Mouse (Mus musculus) hindbrain, embryonic 14.5 days (tissue): ENCODE measurements around the gene Cd163. TPM values are rescaled to one million over a fixed set of nuclear protein-coding genes. Genes with fewer than 3 reads are reported as not detected.

Source experiments
- ATAC-seq: fragments of 200-750 bp; cut with Nextera tagmentation; 2 replicates; pipeline ENCODE4 v1.8.0; 2017; ENCODE audit warnings: moderate number of reproducible peaks, mild to moderate bottlenecking, moderate TSS enrichment, moderate library complexity; ENCODE audit not compliant: low FRiP score
- DNase-seq: peaks from one replicate; pipeline ENCODE4 v3.0.0-alpha.2; 2015; ENCODE audit warnings: low spot score
- H3K27ac ChIP-seq: fragments of 300-500 bp; sonication (generic); 2 replicates; pipeline ENCODE4 v1.5.1; 2014; ENCODE audit warnings: mild to moderate bottlenecking, moderate library complexity
- H3K27me3 ChIP-seq: fragments of 300-500 bp; sonication (generic); 2 replicates; pipeline ENCODE4 v1.6.1; 2014; ENCODE audit warnings: mild to moderate bottlenecking, low read length, mixed read lengths; ENCODE audit not compliant: control insufficient read depth, insufficient read depth
- H3K36me3 ChIP-seq: fragments of 300-500 bp; sonication (generic); replicated peaks from 2 replicates; pipeline ENCODE4 v1.6.1; 2014; ENCODE audit not compliant: control insufficient read depth, insufficient read depth
- H3K4me1 ChIP-seq: fragments of 300-500 bp; sonication (generic); replicated peaks from 2 replicates; pipeline ENCODE4 v1.6.1; 2014; ENCODE audit warnings: antibody characterized with exemption, low read length, mixed read lengths; ENCODE audit not compliant: control insufficient read depth, insufficient read depth
- H3K4me2 ChIP-seq: fragments of 300-500 bp; sonication (generic); replicated peaks from 2 replicates; pipeline ENCODE4 v1.6.1; 2014; ENCODE audit warnings: mild to moderate bottlenecking, moderate library complexity
- H3K4me3 ChIP-seq: fragments of 300-500 bp; sonication (generic); replicated peaks from 2 replicates; pipeline ENCODE4 v1.5.1; 2014; ENCODE audit warnings: mild to moderate bottlenecking, low read length
- H3K9ac ChIP-seq: fragments of 300-500 bp; sonication (generic); 2 replicates; pipeline ENCODE4 v1.6.1; 2014
- H3K9me3 ChIP-seq: fragments of 300-500 bp; sonication (generic); 2 replicates; pipeline ENCODE4 v1.6.1; 2016; ENCODE audit warnings: low read length; ENCODE audit not compliant: control insufficient read depth
- WGBS: fragments of 180-500 bp; shearing (Covaris S2); extraction: QIAGEN DNeasy Blood & Tissue Kit; methylation state at CpG from one replicate; pipeline ENCODE4 v1.1.7; 2014; 5-methylcytosine and 5-hydroxymethylcytosine counted together
- polyA plus RNA-seq: library from polyadenylated mRNA; unstranded; fragments of >200 nt; fragmentation: Nextera tagmentation; extraction: Ambion mirVana; gene quantifications from 2 replicates; pipeline ENCODE4 v1.2.1, GENCODE M21; 2014

Cd163 gene
- polyA plus RNA-seq, 1 experiment from 2014 or later, result 0.27 TPM

DNA sequence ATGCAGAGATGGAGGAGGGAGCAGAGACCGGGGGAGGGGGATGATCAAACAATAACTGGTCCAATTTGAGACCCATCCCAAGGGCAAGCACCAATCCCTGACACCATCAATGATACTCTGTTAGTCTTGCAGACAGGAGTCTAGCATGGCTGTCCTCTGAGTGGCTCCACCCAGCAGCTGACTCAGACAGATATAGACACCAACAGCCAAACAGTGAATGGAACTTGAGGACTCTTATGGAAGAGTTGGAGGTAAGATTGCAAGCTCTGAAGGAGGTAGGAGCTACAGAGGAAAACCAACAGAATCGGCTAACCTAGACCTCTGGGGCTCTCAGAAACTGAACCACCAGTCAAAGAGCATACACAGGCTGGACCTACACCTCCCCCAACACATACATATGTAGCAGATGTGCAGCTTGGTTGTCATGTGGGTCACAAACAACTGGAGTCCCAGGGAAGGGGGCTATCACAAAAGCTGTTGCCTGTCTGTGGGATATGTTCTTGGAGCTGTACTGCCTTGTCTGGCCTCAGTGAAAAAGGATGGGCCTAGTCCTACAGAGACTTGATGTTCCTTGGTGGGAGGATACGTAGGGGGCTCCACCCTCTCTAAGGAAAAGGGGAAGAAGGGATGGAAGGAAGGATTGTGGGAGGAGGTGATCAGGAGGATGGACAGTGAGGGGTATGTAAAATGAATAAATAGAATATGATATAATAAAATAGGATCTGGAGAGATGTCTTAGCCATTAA, 2.8 kb upstream of the Cd163 start:
- no peaks in the 10 kb centered on the region for H3K27me3 ChIP-seq
- H3K4me1 ChIP-seq, result no peaks in the 10 kb centered on the region
- ATAC-seq (no peak), DNase-seq (no peak)
- WGBS, result 90% methylated on average over 3 of the region's 3 CpGs
- no peak overlapping the region for H3K4me3 ChIP-seq
- no peak overlapping the region for H3K27ac ChIP-seq
- no peak overlapping the region for H3K4me2 ChIP-seq
- no peaks in the 10 kb centered on the region for H3K9me3 ChIP-seq
- H3K36me3 ChIP-seq, result no peaks in the 10 kb centered on the region
- no peak overlapping the region for H3K9ac ChIP-seq

- WGBS, result 89% methylated on average over 8 of the region's 8 CpGs
- H3K9me3 ChIP-seq, result no peaks in the 10 kb centered on the region
- ATAC-seq, result no peak
- H3K9ac ChIP-seq, result no peak overlapping the region
- no peaks in the 10 kb centered on the region for H3K36me3 ChIP-seq
- H3K27me3 ChIP-seq, result no peaks in the 10 kb centered on the region
- H3K4me2 ChIP-seq, result no peak overlapping the region
- no peaks in the 10 kb centered on the region for H3K4me1 ChIP-seq
- H3K27ac ChIP-seq, result no peak overlapping the region
- no peak overlapping the region for H3K4me3 ChIP-seq
- no peak for DNase-seq
Observed at GRCm38 (mm10) chr6:124308935-124309334, 4.5 kb downstream of the Cd163 start.

- no peaks in the 10 kb centered on the region for H3K36me3 ChIP-seq
- 90% methylated on average over 6 of the region's 6 CpGs for WGBS
- H3K27ac ChIP-seq, result no peak overlapping the region
- H3K9ac ChIP-seq, result no peak overlapping the region
- H3K9me3 ChIP-seq, result no peaks in the 10 kb centered on the region
- H3K4me2 ChIP-seq, result no peak overlapping the region
- H3K4me1 ChIP-seq, result no peaks in the 10 kb centered on the region
- H3K27me3 ChIP-seq, result no peaks in the 10 kb centered on the region
- no peak for ATAC-seq
- DNase-seq, result no peak
- no peak overlapping the region for H3K4me3 ChIP-seq
Observed at GRCm38 (mm10) chr6:124312292-124312691, 7.8 kb downstream of the Cd163 start.

DNA sequence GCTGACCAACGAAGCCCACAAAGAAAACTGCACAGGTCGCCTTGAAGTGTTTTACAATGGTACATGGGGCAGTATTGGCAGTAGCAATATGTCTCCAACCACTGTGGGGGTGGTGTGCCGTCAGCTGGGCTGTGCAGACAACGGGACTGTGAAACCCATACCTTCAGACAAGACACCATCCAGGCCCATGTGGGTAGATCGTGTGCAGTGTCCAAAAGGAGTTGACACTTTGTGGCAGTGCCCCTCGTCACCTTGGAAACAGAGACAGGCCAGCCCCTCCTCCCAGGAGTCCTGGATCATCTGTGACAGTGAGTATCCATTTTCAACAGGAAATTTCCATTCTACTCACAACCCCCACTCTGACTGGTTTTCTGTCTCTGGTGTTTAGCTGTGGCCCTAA, 15.9 kb downstream of the Cd163 start:
- Histone ChIP-seq H3K4me1 (no peaks in the 10 kb centered on the region), H3K36me3 (no peaks in the 10 kb centered on the region), H3K9me3 (no peaks in the 10 kb centered on the region), H3K4me2 (no peak overlapping the region), H3K4me3 (no peak overlapping the region), H3K27me3 (no peaks in the 10 kb centered on the region), H3K9ac (no peak overlapping the region), H3K27ac (no peak overlapping the region)
- DNase-seq, result no peak
- WGBS, result 48% methylated on average over 6 of the region's 6 CpGs
- no peak for ATAC-seq

GRCm38 (mm10) chr6:124321481-124322475, 17.3 kb downstream of the Cd163 start:
- Histone ChIP-seq H3K9ac (no peak overlapping the region), H3K9me3 (no peaks in the 10 kb centered on the region), H3K4me2 (no peak overlapping the region), H3K4me1 (no peaks in the 10 kb centered on the region), H3K27me3 (no peaks in the 10 kb centered on the region), H3K36me3 (no peaks in the 10 kb centered on the region), H3K27ac (no peak overlapping the region), H3K4me3 (no peak overlapping the region)
- ATAC-seq, result no peak
- WGBS, result 83% methylated on average over 16 of the region's 16 CpGs
- DNase-seq, result no peak

DNA sequence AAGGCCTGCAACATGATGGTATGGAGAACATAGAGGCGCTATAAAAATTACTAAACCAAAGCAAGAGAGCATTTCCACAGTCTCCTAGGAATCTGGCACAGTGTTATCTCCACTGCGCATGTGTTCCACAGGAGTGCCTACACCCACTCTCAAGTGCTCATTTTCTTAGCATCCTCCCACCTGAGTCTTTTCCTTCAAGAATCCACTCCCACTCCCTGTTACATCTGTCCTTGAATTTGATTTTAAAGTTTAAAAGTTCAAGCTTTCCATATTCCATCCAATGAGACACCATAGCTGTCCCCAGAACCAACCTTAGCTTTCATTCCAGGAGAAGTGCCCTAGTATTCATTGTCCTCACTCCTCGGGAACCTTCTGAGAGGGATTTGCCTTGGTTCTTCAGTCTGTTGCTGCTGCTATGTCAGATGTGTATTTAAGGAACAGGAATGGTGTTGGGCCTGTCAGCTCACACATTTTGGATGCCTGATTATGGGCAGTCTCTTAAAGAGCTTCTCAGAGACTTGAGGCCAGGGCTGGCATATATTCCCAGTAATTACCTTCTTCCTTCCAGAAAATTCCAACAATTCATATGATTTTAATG, 24.0 kb downstream of the Cd163 start:
- H3K27ac ChIP-seq, result no peak overlapping the region
- no peaks in the 10 kb centered on the region for H3K4me1 ChIP-seq
- H3K9me3 ChIP-seq, result no peaks in the 10 kb centered on the region
- ATAC-seq (no peak), DNase-seq (no peak)
- H3K4me2 ChIP-seq, result no peak overlapping the region
- H3K36me3 ChIP-seq, result no peaks in the 10 kb centered on the region
- H3K4me3 ChIP-seq, result no peak overlapping the region
- WGBS, result 94% methylated on average over 3 of the region's 3 CpGs
- H3K27me3 ChIP-seq, result no peaks in the 10 kb centered on the region
- H3K9ac ChIP-seq, result no peak overlapping the region

DNA sequence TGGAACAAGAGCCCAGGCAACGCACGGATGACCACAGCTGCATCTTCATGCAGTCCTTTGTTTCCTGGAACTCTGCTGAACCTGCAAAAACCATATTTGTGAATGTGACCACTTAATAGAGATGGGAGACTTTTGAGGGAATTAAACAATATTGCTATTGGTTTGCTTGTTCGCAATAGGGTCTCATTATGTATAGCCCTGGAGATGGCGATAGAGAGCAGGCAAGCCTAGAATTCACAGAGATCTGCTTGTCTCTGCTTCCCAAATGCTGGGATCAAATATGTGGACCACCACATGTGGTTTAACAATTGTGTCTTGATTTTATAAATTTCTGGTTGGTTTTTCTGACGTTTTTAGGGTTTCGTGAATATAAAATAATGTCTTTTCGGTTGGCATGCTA, 25.2 kb downstream of the Cd163 start:
- DNase-seq, result no peak
- no peaks in the 10 kb centered on the region for H3K36me3 ChIP-seq
- no peak overlapping the region for H3K4me3 ChIP-seq
- 90% methylated on average over 7 of the region's 7 CpGs for WGBS
- ATAC-seq, result no peak
- no peaks in the 10 kb centered on the region for H3K27me3 ChIP-seq
- H3K4me2 ChIP-seq, result no peak overlapping the region
- no peak overlapping the region for H3K27ac ChIP-seq
- no peaks in the 10 kb centered on the region for H3K4me1 ChIP-seq
- no peak overlapping the region for H3K9ac ChIP-seq
- H3K9me3 ChIP-seq, result no peaks in the 10 kb centered on the region

- Histone ChIP-seq H3K36me3 (no peaks in the 10 kb centered on the region), H3K4me2 (no peak overlapping the region), H3K9ac (no peak overlapping the region), H3K4me1 (no peaks in the 10 kb centered on the region), H3K27ac (no peak overlapping the region), H3K4me3 (no peak overlapping the region), H3K9me3 (no peaks in the 10 kb centered on the region), H3K27me3 (no peaks in the 10 kb centered on the region)
- WGBS, result 83% methylated on average over 4 of the region's 4 CpGs
- no peak for DNase-seq
- no peak for ATAC-seq
Observed at GRCm38 (mm10) chr6:124345096-124345495, 40.6 kb downstream of the Cd163 start.

- no peak for DNase-seq
- WGBS, result 84% methylated on average over 6 of the region's 6 CpGs
Observed at GRCm38 (mm10) chr6:124346613-124347012, 42.2 kb downstream of the Cd163 start.

More at GRCm38 (mm10) chr6:124346613-124347012, 42.2 kb downstream of the Cd163 start:
- Histone ChIP-seq H3K27me3 (no peaks in the 10 kb centered on the region), H3K4me2 (no peak overlapping the region), H3K9ac (no peak overlapping the region), H3K4me1 (no peaks in the 10 kb centered on the region), H3K4me3 (no peak overlapping the region), H3K27ac (no peak overlapping the region), H3K9me3 (no peaks in the 10 kb centered on the region), H3K36me3 (no peaks in the 10 kb centered on the region)
- no peak for ATAC-seq
